Mouse (Mus musculus): Measurements from ENCODE around the gene Supt6. TPM values are rescaled to one million over a fixed set of nuclear protein-coding genes. Genes with fewer than 3 reads are reported as not detected.

Gene Supt6
- polyA plus RNA-seq, 1 experiment from 2014 or later = 25.3 TPM

GRCm38 (mm10) chr11:78160675-78161074, 85.1 kb downstream of the Supt6 start:
- Histone ChIP-seq H3K27ac (no peak overlapping the region), H3K4me2 (replicated peaks) (no peak overlapping the region), H3K4me1 (replicated peaks; ENCODE audit: control insufficient read depth, insufficient read depth, low read length) (peaks cover 19% of the 10 kb centered on the region), H3K9me3 (ENCODE audit: control insufficient read depth, low read length) (no peaks in the 10 kb centered on the region), H3K9ac (no peak overlapping the region), H3K36me3 (replicated peaks; ENCODE audit: control insufficient read depth, insufficient read depth) (peaks cover 69% of the 10 kb centered on the region), H3K27me3 (ENCODE audit: control insufficient read depth, insufficient read depth, low read length) (no peaks in the 10 kb centered on the region), H3K4me3 (replicated peaks; ENCODE audit: low read length) (no peak overlapping the region)
- no peak for DNase-seq (ENCODE audit: low spot score)
- 87% methylated on average over 3 of the region's 3 CpGs for WGBS
- no peak for ATAC-seq (ENCODE audit: low FRiP score)

GRCm38 (mm10) chr11:78160171-78160570, 85.6 kb downstream of the Supt6 start:
- no peak overlapping the region for H3K4me2 ChIP-seq (replicated peaks)
- no peak for ATAC-seq (ENCODE audit: low FRiP score)
- H3K27me3 ChIP-seq (ENCODE audit: control insufficient read depth, insufficient read depth, low read length) = no peaks in the 10 kb centered on the region
- no peaks in the 10 kb centered on the region for H3K9me3 ChIP-seq (ENCODE audit: control insufficient read depth, low read length)
- no peak overlapping the region for H3K9ac ChIP-seq
- H3K4me3 ChIP-seq (replicated peaks; ENCODE audit: low read length) = no peak overlapping the region
- no peak for DNase-seq (ENCODE audit: low spot score)
- no peak overlapping the region for H3K27ac ChIP-seq
- 91% methylated on average over 18 of the region's 18 CpGs for WGBS
- H3K4me1 ChIP-seq (replicated peaks; ENCODE audit: control insufficient read depth, insufficient read depth, low read length) = peaks cover 19% of the 10 kb centered on the region
- peaks cover 74% of the 10 kb centered on the region for H3K36me3 ChIP-seq (replicated peaks; ENCODE audit: control insufficient read depth, insufficient read depth)

GRCm38 (mm10) chr11:78159557-78159956, 86.2 kb downstream of the Supt6 start:
- H3K36me3 ChIP-seq (replicated peaks; ENCODE audit: control insufficient read depth, insufficient read depth) = peaks cover 81% of the 10 kb centered on the region
- H3K9me3 ChIP-seq (ENCODE audit: control insufficient read depth, low read length) = no peaks in the 10 kb centered on the region
- ATAC-seq (ENCODE audit: low FRiP score) = no peak
- peaks cover 19% of the 10 kb centered on the region for H3K4me1 ChIP-seq (replicated peaks; ENCODE audit: control insufficient read depth, insufficient read depth, low read length)
- no peak overlapping the region for H3K4me3 ChIP-seq (replicated peaks; ENCODE audit: low read length)
- 78% methylated on average over 7 of the region's 7 CpGs for WGBS
- H3K4me2 ChIP-seq (replicated peaks) = no peak overlapping the region
- no peaks in the 10 kb centered on the region for H3K27me3 ChIP-seq (ENCODE audit: control insufficient read depth, insufficient read depth, low read length)
- H3K9ac ChIP-seq = no peak overlapping the region
- H3K27ac ChIP-seq = no peak overlapping the region
- no peak for DNase-seq (ENCODE audit: low spot score)

GRCm38 (mm10) chr11:78159096-78159495, 86.7 kb downstream of the Supt6 start:
- H3K27ac ChIP-seq = no peak overlapping the region

More at GRCm38 (mm10) chr11:78159096-78159495, 86.7 kb downstream of the Supt6 start:
- Histone ChIP-seq H3K9ac (no peak overlapping the region), H3K27me3 (ENCODE audit: control insufficient read depth, insufficient read depth, low read length) (no peaks in the 10 kb centered on the region), H3K4me1 (replicated peaks; ENCODE audit: control insufficient read depth, insufficient read depth, low read length) (peaks cover 19% of the 10 kb centered on the region), H3K36me3 (replicated peaks; ENCODE audit: control insufficient read depth, insufficient read depth) (peaks cover 85% of the 10 kb centered on the region), H3K4me3 (replicated peaks; ENCODE audit: low read length) (no peak overlapping the region), H3K4me2 (replicated peaks) (no peak overlapping the region), H3K9me3 (ENCODE audit: control insufficient read depth, low read length) (no peaks in the 10 kb centered on the region)
- WGBS = 33% methylated on average over 2 of the region's 2 CpGs
- ATAC-seq (ENCODE audit: low FRiP score) = peak; percentile 64
- peak; percentile 80 for DNase-seq (ENCODE audit: low spot score)

Small RNAs within 50 kb of the gene (microRNA-seq; reads per million reads assigned to microRNA genes)
- gene Mir7653 = not detected

Other genes starting within 250 kb of the Supt6 start
- 58.8 and 59.8 TPM in 2 replicates for gene Dhrs13, start 213.7 kb downstream of the Supt6 start, polyA plus RNA-seq (2014; fragmentation: Nextera tagmentation; extraction: Ambion mirVana)
- 92.4 and 98.4 TPM in 2 replicates for gene Flot2, start 208.1 kb downstream of the Supt6 start, polyA plus RNA-seq (2014; fragmentation: Nextera tagmentation; extraction: Ambion mirVana)
- gene Eral1, start 165.6 kb downstream of the Supt6 start, polyA plus RNA-seq (2014; fragmentation: Nextera tagmentation; extraction: Ambion mirVana) = 30.3 and 32.6 TPM in 2 replicates
- gene Fam222b, start 151.3 kb downstream of the Supt6 start, polyA plus RNA-seq (2014; fragmentation: Nextera tagmentation; extraction: Ambion mirVana) = 28.7 and 31.0 TPM in 2 replicates
- 57.2 and 63.5 TPM in 2 replicates for gene Traf4, start 80.4 kb downstream of the Supt6 start, polyA plus RNA-seq (2014; fragmentation: Nextera tagmentation; extraction: Ambion mirVana)
- gene Nek8, start 69.3 kb downstream of the Supt6 start, polyA plus RNA-seq (2014; fragmentation: Nextera tagmentation; extraction: Ambion mirVana) = 4.6 and 6.0 TPM in 2 replicates
- 13.4 and 16.6 TPM in 2 replicates for gene Tlcd1, start 69.3 kb downstream of the Supt6 start, polyA plus RNA-seq (2014; fragmentation: Nextera tagmentation; extraction: Ambion mirVana)
- 880 and 1,029 TPM in 2 replicates for gene Rpl23a, start 62.4 kb downstream of the Supt6 start, polyA plus RNA-seq (2014; fragmentation: Nextera tagmentation; extraction: Ambion mirVana)
- gene Rab34, start 57.6 kb downstream of the Supt6 start, polyA plus RNA-seq (2014; fragmentation: Nextera tagmentation; extraction: Ambion mirVana) = 46.4 and 53.2 TPM in 2 replicates
- gene Proca1, start 52.6 kb downstream of the Supt6 start, polyA plus RNA-seq (2014; fragmentation: Nextera tagmentation; extraction: Ambion mirVana) = 1.4 and 2.9 TPM in 2 replicates
- gene Sdf2, start 241 bp downstream of the Supt6 start, polyA plus RNA-seq (2014; fragmentation: Nextera tagmentation; extraction: Ambion mirVana) = 94.5 and 103 TPM in 2 replicates
- 64.2 and 67.2 TPM in 2 replicates for gene 2610507B11Rik, start 15.8 kb upstream of the Supt6 start, polyA plus RNA-seq (2014; fragmentation: Nextera tagmentation; extraction: Ambion mirVana)
- gene BC030499, start 44.9 kb upstream of the Supt6 start, polyA plus RNA-seq (2014; fragmentation: Nextera tagmentation; extraction: Ambion mirVana) = 0.16 and 0.35 TPM in 2 replicates
- gene Spag5, start 55.5 kb upstream of the Supt6 start, polyA plus RNA-seq (2014; fragmentation: Nextera tagmentation; extraction: Ambion mirVana) = 5.6 and 9.2 TPM in 2 replicates
- 278 and 292 TPM in 2 replicates for gene Aldoc, start 77.0 kb upstream of the Supt6 start, polyA plus RNA-seq (2014; fragmentation: Nextera tagmentation; extraction: Ambion mirVana)
- gene Pigs, start 82.4 kb upstream of the Supt6 start, polyA plus RNA-seq (2014; fragmentation: Nextera tagmentation; extraction: Ambion mirVana) = 76.4 and 76.5 TPM in 2 replicates
- gene Unc119, start 97.5 kb upstream of the Supt6 start, polyA plus RNA-seq (2014; fragmentation: Nextera tagmentation; extraction: Ambion mirVana) = 82.6 and 95.8 TPM in 2 replicates
- not detected in 2 replicates for gene Foxn1, start 140.6 kb upstream of the Supt6 start, polyA plus RNA-seq (2014; fragmentation: Nextera tagmentation; extraction: Ambion mirVana)
- not detected in 2 replicates for gene Slc13a2, start 176.2 kb upstream of the Supt6 start, polyA plus RNA-seq (2014; fragmentation: Nextera tagmentation; extraction: Ambion mirVana)
- 25.2 and 25.5 TPM in 2 replicates for gene Slc46a1, start 219.7 kb upstream of the Supt6 start, polyA plus RNA-seq (2014; fragmentation: Nextera tagmentation; extraction: Ambion mirVana)

All from hindbrain, embryonic 14.5 days (tissue).